Mouse (Mus musculus) gonadal fat pad, adult 2 months (tissue): ENCODE results near the gene Tubb4b. TPM values are rescaled to one million over a fixed set of nuclear protein-coding genes. Genes with fewer than 3 reads are reported as not detected.
"Not testable (repeated sequence)": the region's sequence is repeated elsewhere in the genome, so short reads cannot be mapped to it uniquely, and the experiment has no call there.

Source experiments
- DNase-seq: peaks from one replicate; pipeline ENCODE4 v3.0.0-alpha.2; 2012; ENCODE audit warnings: low read depth
- polyA plus RNA-seq: library from polyadenylated mRNA; depleted of rRNA; stranded (reverse); fragments of >200 nt; gene quantifications from 2 replicates; pipeline ENCODE4 v1.2.3, GENCODE M21; 2012; rRNA removed

The Tubb4b gene
- 468 and 584 TPM in 2 replicates for polyA plus RNA-seq

DNA sequence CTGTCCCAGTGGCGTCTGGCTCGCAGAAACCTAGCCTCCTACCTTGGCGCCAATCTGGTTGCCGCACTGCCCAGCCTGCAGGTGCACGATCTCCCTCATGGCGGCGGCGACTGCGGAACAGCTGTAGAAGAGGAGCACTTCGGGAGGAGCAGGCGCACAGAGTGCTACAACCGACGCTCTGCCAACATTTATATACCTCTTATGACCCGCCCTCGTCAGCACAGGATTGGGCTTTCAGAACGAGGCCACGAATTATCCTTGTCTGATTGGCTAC lies at the start of gene Tubb4b:
Gene Tubb4b, minus strand, starts transcription at position 211 of the 274 bp plus-strand sequence.
- DNase-seq: no peak

DNA sequence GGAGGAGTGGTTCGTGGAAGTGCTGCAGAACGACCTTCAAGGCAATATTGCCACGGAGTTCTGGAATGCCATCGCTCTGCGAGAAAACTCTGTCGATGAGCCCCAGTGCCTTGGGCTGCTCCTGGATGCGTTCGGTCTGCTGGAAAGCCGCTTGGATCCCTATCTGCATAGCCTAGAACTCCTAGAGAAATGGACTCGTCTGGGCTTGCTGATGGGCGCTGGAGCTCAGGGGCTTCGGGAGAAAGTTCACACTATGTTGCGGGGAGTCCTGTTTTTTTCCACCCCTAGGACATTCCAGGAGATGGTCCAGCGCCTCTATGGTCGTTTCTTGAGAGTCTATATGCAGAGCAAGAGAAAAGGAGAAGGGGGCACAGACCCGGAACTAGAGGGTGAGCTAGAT lies 48.5 kb upstream of the Tubb4b start:
- DNase-seq: no peak

DNA sequence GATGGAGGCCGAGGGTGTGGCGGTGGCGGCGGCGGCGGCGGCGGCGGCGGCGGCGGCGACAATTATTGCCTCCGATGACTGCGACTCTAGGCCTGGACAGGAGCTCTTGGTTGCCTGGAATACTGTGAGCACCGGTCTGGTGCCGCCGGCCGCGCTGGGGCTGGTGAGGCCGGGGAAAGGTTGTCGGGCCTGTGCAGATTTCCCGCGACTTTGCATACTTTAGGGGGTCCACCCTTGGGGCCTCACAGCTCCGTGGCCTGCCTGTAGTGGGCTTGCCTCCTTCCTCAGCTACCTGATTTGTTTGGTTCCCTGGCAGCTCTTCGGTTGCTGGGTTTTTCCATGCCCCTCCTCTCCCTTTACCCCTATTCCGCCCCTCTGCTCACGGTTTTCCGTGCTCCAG lies 48.0 kb upstream of the Tubb4b start:
- DNase-seq: no peak

DNA sequence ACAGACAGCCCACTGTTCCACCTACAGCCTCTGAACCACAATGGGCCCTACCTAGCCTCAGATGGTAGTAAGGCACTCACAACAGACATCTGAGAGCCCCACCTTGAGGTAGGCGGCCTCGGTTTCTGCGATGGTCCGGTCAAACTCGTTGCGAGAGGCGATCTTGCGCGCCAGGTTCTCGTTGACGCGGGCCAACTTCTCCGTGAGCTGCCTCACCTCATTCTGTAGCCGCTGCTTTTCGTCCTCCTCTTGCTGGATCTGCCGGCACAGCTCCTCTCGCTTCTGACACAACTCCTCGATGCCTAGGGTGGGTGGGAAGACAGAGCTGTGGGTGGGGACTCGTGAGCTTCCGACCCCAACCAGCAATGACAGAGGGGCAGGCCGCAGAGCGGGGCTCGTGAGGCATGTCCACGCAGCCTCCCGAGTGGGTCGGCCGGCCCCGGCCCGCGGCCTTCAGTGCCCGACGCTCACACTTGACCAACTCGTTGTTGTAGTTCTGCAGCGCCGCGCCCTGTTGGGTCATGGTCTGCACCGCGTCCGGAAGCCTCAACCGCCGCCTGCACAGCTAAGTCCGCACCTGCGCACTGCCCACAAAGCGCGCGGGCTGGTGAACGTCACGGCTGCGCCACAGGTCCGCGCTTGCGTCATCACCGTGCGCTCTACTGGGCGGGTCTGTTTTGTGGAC lies 47.5 kb upstream of the Tubb4b start, which contains the start of the genes Ssna1 and Anapc2:
Gene Ssna1, minus strand, starts transcription at position 612 of the 685 bp plus-strand sequence.
Gene Anapc2, plus strand, starts transcription at position 652 of the 685 bp plus-strand sequence.
- DNase-seq: peak; percentile 62

DNA sequence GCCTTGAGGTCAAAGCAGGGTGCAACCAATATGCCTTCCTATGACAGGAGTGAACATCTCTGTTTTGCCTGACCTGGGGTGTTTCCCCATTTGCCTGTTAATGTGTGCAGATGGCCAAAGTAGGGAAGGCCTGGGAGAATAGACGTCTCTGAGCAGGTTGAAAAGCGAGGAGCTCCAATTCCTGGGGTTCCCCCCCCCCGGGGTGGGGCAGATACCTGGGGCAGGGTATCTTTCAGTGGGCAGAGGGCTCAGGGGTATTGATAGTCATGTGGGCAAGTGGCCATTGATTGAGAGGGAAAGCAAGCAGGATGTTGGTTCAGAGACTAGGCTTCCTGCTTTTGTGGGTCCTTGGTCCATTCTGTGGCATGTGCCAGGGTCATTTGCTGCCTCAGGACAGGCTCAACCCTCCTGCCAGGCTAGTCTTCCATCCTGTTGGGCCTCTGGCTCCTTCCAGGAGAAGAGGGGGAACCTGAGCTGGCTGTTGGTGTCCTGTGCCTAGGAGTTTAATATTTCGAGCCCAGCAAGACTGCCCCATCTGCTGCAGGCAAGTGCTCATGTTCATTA lies 43.3 kb upstream of the Tubb4b start:
- no peak for DNase-seq

DNA sequence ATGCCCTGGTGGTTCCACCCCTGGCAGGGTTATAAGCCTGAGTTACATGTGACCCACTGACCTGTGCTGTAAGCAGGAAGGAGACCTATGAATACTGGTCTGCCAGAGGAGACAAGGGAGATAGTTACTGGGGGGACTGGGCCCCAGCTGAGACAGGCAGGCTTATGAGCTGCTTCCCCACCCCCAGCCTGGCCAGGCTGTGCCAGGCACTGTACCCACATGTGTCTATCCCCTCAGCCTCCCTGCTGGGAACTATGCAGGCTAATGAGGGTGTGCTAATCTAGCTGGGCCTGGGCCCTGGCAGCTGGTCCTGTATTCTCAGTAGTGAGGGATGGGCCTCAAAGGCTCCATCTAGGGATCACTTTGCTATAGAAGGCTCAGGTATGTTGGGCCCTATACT lies 42.7 kb upstream of the Tubb4b start:
- no peak for DNase-seq

DNA sequence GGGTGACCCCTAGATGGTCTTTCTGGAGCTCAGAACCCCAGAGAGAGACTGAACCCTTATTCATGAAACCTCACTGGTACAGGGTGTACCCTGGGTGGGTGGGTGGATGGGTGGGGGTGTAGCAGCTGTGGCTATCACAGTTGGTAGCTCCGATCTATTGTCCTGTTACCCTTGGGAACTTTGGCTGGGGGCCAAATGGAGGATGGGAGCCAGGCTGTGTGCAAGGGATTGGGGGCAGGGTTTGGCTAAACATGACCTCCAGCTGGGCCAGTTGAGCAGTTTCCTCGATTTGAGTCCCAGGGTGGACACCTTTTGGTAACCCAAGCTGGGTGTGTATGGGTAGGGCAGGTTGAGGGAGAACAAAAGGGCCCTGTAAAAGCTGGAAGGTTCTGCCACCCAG lies 42.2 kb upstream of the Tubb4b start:
- no peak for DNase-seq

DNA sequence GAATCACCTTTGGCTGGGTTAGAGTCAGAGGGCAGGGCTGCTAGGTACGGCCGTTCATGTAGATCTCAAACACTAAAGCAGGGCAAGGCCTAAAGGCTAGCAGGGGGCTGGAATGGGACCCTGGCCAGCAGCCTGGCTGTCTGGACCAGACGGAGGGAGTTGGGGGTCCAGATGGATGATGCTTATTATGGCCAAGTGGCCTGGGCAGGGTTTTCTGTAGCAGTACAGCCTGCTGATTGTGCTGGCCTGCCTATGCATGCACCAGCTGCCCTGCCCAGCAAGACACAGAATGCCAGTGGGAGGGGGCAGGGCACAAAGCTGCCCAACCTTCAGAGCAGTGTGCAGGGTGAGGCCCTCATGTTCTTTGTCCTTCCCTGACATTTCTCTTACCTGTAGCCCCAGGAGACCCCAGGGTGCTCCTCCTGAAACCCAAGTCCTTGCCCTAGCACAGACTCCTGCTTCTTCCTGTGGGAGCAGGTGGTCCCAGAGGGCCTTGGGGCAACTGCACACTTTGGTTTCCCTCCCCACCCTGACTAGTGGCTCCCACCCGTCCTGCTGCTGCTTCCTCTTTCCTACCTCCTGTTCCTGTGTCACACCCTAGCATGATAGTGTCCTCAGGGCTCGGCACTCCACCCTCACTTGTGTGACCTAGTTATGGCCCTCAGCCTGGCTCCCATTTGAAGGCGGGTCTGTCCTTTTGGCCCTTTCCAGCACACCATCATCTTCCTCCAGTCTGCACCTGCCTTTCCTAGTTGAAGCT lies 41.6 kb upstream of the Tubb4b start:
- DNase-seq: no peak

DNA sequence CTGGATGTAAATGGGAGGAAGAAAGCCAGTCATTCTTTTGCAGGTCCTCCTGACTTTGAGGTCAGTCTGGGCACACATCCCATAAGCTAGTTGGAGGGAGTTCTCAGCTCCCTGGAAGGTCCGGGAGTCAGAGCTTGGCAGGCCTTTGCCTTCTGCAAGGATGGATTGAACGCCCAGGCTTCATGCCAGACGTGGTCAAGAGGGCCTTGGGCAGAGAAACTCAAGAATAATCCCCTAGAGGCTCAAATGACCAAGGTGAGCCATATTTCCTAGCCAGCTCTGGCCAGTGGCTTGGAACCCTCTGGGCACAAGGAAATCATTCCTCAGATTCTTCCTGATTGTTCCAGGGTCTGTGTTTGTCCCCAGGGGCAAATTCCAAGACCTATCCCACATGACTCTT lies 40.3 kb upstream of the Tubb4b start:
- no peak for DNase-seq

DNA sequence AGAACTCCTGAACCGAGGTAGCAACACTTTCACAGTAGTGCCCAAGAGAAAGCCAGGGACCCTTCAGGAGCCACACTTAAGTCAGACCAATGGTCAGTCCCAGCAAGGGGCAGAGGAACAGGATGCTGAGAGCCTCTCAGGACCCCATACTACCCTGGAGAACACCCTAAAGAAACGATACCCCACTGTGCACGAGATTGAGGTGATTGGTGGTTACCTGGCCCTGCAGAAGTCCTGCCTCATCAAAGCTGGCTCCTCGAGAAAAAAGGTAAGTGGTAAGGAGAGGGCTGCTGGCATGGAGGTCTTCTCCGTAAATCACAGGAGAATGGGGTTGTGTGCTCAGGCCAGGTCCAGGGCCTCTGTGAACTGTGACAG lies 39.8 kb upstream of the Tubb4b start:
- DNase-seq: no peak

DNA sequence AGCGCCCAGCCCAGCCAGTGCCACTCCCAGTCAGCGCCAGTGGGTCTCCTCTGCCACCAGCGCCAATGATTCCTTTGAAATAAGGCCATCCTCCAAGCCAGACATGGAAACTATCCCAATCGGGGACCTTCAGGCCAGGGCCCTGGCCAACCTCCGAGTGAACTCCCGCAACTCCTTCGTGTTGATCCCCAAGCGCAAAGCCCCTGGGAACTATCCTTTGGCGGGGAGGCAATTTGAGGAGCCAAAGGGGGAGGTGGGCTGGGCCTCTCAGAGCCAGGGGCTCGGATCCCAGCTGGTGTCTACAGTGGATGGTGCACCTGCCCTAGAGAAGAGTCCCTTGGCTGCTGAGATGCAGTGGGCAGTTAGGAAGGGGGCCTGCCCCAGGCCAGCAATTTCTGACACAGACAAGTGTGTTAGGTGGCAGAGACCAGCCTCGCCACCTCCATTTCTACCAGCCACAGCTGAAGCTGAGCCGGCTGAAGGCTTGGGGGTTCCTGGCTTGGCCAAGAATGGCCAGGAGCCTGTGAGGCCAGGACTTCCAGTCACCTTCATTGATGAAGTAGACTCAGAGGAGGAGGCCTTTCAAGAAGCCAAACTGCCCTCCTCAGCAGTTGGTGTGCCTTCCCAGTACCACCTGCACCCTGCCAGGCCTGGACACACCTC lies 39.3 kb upstream of the Tubb4b start:
- DNase-seq: no peak

DNA sequence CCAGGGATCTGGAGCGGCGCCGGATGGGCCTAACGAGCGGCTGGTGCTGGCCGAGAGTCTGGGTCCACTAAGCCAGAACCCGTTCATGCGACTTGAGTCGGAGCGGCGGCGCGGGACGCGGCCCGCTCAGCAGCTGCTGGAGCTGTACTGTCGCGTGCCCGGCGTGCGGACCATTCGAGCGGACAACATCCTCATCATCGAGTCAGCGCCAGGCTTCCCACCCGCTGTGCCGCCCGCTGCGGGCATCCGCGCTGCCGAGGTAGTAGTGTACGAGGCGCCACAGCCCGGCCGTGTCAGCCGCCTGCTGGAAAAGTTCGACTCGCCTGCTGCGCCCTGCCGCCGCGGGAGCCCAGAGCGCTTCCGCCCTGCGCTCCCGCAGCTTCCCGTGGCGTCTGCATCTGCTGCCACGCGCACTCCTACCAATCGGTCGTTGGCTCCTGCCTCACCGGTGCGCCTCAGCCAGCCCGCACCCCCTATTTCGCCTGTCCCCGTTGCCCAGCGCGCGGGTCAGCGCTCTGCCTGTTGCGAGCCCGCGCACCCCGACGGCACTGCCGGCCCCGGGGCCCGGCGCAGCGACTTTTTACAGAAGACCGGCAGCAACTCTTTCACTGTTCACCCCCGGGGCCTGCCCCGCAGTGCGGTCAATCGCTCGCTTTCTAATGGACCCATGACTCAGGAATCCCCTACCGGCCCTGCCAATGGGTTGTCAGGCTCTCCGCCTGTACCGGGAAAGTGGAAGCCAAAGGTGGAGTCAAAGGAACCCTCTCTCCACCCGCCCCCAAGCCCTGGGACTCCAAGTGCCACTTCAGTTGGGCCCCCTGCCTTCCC lies 38.5 kb upstream of the Tubb4b start:
- DNase-seq: no peak

DNA sequence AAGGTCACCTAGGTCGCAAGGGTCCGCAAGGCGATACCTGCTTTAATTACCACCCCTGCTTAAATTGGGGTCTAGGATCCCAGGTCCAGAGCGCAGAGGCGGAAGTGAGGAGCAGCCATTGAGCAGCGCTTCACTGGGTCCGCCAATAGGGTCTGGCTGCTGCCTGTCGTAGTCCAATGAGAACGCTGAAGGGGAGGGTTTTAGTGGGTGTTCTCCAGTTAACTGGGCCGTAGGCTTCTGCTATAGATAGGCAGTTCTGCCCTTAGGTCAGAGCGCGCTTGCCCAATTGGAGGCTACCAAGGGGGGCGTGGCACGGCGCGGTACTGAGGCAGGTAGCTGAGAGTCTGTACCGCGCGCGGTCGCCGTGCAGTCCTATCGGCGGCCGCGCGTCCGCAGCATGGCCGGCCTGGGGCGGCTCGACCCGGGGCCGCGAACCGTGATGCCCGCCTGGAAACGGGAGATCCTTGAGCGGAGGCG lies 37.8 kb upstream of the Tubb4b start, which contains the start of gene Tprn:
Gene Tprn, plus strand, starts transcription at position 328 of the 477 bp plus-strand sequence.
- peak; percentile 90 for DNase-seq

DNA sequence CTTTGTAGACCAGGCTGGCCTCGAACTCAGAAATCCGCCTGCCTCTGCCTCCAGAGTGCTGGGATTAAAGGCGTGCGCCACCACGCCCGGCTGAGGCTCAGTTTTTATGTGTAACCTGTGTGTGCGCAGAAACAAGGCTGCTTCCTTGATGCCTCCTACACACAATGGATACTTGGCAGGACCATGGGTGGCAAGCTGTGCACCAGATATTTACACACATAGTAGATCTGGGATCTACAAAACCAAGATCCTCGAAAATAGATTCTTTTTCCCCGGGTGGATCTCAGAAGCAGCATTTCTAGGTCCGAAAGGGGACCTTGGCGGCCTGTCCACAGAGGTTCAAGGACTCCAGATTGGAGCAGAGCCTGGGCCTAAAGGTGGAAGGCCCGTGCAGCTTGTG lies 37.4 kb upstream of the Tubb4b start:
- no peak for DNase-seq

DNA sequence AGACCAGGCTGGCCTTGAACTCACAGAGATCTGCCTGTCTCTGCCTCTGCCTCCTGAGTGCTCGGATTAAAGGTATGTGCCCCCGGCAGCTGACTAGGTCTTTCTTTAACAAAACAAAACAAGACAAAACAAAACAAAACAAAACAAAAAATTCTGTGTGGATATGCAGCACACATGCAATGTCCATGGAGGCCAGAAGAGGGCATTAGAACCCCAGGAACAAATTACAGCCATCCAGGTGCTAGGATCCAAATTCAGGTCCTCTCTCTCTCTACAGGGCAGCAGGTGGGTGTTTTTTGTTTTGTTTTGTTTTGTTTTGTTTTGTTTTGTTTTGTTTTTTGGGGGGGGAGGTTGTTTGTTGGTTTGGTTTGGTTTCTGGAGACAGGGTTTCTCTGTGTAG lies 34.4 kb upstream of the Tubb4b start:
- no peak for DNase-seq

DNA sequence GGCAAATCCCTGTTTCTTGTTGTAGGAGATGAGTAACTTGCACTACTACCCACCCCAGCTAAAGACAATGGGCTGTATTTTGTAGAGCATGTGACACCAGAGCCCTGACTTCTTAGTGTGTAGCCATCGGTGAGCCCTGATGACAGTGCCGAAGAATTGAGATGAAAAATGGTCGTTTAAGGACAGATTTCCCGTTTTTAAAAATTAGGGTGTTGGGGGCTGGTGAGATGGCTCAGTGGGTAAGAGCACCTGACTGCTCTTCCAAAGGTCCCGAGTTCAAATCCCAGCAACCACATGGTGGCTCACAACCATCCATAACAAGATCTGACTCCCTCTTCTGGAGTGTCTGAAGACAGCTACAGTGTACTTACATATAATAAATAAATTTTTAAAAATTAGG lies 32.7 kb upstream of the Tubb4b start:
- not testable (repeated sequence) for DNase-seq

DNA sequence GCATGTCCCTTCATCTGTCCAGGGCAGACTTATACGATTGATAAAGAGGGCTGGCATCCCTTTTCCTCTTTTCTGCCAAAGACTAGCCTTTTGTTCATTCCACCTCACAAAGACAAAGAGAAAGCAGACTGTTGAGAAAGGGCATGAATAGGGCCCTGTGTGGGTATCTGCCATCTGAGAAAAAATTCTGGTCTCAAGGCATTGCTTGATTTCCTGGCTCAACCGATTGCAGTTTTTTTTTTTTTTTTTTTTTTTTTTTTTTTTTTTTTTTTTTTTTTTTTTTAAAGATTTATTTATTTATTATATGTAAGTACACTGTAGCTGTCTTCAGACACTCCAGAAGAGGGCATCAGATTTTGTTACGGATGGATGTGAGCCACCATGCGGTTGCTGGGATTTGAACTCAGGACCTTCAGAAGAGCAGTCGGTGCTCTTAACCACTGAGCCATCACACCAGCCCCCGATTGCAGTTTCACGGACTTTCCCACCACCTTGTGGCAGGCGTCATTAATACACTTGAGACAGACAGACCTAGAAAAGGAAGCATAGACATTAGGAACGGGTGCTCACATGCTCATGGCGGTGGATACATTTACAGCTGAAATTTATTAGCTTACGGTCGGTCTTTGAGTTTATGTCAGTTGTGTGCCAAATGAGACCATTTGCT lies 32.1 kb upstream of the Tubb4b start:
- not testable (repeated sequence) for DNase-seq

DNA sequence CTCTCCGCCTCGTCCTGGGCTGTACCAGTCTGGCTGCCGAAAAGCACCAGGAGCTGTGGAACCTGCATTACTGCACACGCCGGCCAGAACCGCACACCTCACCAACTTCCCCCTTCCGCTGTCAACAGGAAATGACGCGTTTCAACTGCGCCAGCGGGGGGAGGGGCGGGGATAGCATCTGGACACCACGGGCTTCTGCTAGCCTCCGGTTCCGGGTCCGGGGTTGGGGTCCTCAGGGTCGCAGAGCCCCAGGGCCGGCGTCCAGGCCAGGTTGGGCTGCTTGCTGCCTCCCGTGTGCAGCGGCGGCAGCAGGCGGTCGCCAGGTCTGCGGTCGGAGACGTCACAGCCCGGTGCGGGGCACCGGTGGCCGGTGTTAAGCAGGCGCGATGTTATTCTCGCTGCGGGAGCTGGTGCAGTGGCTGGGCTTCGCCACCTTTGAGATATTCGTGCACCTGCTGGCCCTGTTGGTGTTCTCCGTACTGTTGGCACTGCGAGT lies 30.8 kb upstream of the Tubb4b start, which contains the start of gene Tmem203:
Gene Tmem203, plus strand, starts transcription at position 156 of the 496 bp plus-strand sequence.
- no peak for DNase-seq

DNA sequence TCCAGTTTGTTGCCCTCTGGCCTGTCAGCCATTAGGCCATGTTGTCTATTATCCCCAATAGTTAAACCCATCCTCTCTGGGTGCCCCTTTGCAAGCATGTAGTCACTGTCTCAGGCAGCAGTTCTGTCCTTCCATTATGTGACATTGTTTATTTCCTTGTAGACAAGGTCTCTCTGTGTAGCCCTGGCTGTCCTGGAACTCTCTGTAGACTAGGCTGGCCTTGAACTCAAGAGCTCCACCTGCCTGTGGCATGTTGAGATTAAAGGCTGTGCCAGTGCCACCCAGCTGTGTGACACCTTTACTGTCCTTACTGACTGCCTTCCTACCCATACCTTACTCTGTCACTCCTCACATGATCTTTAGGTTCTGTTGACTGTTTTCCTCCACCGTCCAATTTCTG lies 27.8 kb upstream of the Tubb4b start:
- no peak for DNase-seq

DNA sequence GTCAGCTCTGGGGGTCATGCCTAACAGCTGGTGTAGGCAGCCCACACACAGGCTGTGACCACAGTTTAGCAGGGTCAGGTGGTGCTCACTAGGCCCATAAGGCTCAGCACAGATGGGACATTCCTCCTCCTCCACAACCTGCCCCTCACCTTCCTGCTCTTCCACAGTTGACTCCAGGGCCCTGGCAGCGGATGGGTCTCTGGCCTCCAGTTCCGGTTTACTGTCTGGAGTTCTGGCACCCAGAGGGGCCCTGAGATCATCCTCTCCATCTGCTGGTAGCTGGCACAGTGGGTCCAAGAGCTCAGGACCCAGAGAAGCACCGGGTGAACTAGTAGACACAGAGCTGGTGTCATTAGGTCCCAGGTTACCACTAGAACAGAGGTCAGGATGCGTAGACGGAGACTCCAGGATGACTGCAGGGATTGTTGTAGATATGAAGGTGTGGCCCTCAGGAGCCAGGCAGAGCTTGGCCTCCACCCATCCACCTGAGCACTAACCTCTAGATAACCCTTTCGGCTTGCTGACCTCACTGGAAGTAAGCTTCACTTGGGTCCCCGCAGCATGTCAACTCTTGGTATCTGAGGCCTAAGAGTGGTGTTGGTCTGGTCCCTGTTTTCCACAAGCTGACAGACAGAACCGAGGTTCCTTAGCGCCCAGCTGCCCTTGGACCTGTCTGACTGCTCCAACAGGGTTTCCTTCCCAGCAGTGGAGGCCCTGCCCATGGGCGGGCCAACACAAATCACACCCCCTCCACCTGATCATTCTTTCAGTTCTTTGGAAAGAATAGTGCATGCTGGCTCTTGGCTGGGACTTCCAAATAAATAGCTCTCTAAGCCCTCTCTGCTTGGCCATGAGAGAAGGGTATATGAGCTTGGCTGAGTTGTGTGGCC lies 21.9 kb upstream of the Tubb4b start, which contains the start of gene AL732309.1:
Gene AL732309.1, minus strand, starts transcription at position 681 of the 890 bp plus-strand sequence.
- no peak for DNase-seq
